Mouse (Mus musculus) frontal cortex, postnatal 10 days (tissue): Measurements from ENCODE around the gene Rgl1.
A peak's percentile ranks its signal among the peaks of the same experiment; 100 is the strongest.

Experiments
- DNase-seq, 2 experiments: peaks; one replicate each; pipeline ENCODE4 v3.0.0; 2022; ENCODE audit warnings: low spot score in 2 of 2, mixed read lengths in 1 of 2

Rgl1 gene

GRCm38 (mm10) chr1:152549061-152549738, 217.0 kb downstream of the Rgl1 start:
- no peak for DNase-seq

DNA sequence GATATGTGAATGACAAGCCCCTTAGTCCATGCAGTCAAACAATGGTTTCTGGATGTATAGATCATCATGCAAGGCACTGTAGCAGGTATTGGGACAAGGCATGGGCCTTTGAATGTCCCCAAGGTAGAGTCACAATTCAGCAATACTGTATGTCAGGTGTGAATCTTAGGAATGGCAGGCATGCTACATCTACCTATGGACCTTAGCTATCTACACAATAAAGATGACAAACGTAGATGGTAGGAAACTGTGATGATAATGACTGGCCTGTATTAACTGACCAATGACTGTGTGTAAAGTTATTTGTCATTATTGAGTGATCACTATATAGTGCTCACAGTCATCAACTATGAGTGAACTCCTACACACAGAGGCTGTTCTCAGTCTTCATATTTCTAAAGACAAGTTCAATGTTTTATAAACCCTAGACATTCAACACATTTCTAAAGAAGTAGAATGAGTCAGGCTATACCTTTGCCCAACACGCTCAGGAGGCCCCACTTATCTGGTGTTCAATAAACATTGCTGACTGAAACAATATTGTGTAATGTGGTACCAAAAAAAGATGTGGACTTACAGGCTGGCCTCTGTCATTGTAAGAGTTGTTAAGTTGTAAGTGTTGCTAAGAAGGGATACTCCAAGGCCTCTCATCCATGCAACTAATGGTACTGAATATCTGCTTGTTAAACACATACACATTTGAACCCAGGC, 222.5 kb downstream of the Rgl1 start:
- no peak for DNase-seq

DNA sequence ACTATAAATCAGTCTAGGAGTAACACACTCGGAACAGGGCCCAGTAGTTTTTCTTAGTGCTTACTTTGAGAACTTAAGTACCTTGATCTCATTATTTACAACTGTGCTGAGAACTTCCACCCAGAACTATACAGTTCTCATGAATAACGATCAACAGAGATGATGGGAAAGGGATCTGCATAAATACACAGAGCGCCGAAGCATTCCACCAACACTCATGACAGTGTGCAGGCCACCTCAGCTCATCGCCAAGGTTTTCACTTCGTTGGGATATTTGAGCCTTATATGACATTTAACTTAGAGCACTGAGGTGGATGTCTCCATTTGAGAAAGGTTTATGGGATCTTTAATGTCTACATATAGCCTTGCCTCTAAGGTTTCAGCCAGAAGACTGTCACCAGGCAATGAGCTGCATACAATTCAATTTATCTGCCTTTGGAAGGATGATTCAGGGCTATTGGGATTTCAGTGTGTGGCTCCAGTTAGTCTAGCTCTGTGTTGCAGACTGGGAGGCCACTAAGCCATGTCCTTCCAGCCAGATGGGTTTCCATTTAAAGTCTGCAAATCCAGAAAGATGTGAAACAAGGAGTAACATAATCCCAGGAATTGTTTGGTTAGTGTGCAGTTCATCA, 223.3 kb downstream of the Rgl1 start:
- no peak for DNase-seq

- no peak for DNase-seq
Measured at GRCm38 (mm10) chr1:152540304-152540887, 225.8 kb downstream of the Rgl1 start.

DNA sequence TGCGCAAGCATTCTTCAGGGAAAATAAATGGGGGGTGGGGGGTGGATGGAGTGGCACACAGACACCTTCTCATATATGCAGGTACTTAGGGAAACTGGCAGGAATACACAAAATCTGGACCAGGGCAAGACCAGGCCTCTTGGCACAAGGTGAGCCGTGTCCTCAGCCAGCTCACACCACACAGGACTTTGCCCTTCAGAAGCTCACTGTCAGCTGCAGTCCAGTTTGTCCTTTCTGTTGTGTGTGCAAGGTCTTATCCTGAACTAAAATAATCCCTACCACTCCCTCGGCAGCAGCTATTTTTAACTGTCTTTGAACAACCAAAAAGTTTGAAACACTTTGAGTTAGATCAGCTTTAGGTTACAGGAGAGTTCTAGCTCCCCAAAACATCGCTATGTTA, 227.3 kb downstream of the Rgl1 start:
- DNase-seq: no peak

DNA sequence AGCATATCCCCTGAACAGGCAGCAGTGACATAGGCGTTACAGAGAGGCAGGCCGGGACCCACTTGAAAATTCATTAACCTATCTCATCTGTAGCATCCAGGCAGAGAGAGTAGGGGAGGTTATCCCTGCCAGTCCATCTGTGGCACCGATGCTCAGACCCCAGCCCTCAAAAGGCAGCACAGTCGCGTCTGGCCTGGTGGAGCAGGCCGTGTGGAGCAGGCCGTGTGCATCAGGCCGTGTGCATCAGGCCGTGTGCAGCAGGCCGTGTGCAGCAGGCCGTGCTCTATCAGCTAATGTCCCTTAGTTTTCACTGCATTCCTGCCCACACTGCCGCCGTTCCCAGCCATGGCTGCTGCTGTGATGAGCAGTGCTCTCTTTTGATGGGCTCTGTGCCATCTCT, 229.0 kb downstream of the Rgl1 start:
- no peak for DNase-seq

GRCm38 (mm10) chr1:152536416-152537018, 229.6 kb downstream of the Rgl1 start:
- no peak for DNase-seq

GRCm38 (mm10) chr1:152534531-152534930, 231.6 kb downstream of the Rgl1 start:
- DNase-seq: no peak

- no peak for DNase-seq
Measured at GRCm38 (mm10) chr1:152531498-152531897, 234.7 kb downstream of the Rgl1 start.

- DNase-seq: no peak
Measured at GRCm38 (mm10) chr1:152528778-152529177, 237.4 kb downstream of the Rgl1 start.

GRCm38 (mm10) chr1:152528214-152528613, 237.9 kb downstream of the Rgl1 start:
- no peak for DNase-seq

DNA sequence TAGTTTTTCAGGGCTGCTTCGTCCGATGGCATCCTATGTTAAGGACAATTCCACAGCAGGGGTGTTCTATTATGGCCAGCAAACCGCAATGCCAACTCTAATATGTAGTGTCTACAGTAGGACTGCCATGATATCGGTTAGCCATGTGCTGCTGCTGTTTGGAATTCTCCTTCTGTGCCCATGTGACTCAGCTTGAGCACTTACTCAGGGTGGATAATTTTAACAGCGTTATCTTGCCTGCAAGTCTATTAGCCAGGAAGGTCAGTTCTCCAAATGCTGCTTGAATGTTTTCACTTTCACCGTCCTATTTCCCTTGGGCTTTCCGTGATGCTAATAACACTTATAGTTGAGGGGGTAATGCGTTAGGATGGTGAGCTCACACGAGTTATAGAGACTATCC, 240.0 kb downstream of the Rgl1 start:
- DNase-seq: no peak

- peak; percentile 52 to 60 for DNase-seq
Measured at GRCm38 (mm10) chr1:152524987-152525648, 241.0 kb downstream of the Rgl1 start.

- no peak for DNase-seq
Measured at GRCm38 (mm10) chr1:152524098-152524892, 241.9 kb downstream of the Rgl1 start.

DNA sequence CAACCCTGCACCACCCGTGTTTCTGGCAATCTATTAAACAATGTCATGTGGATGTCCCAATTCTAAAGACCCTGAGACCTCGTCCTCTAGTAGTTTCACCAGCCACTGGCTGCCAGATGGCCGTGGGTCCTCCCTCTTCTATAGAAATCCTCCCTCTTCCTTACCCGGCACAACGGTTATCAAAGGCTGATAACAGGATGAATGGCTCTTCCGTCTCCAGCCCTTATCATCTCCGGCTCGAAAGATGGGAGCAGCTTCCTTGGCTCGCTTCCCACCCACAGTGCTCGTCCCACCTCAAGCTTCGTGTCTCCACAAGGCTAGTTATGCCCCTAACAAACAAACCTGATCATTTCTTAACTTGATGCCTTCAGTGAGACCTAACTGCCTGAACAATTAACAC, 242.9 kb downstream of the Rgl1 start:
- DNase-seq: no peak

GRCm38 (mm10) chr1:152522226-152522625, 243.9 kb downstream of the Rgl1 start:
- DNase-seq: no peak

- DNase-seq: peak; percentile 39 to 52
Measured at GRCm38 (mm10) chr1:152520798-152521575, 245.2 kb downstream of the Rgl1 start.

- no peak for DNase-seq
Measured at GRCm38 (mm10) chr1:152518971-152519370, 247.2 kb downstream of the Rgl1 start.

- no peak for DNase-seq
Measured at GRCm38 (mm10) chr1:152517057-152517570, 249.0 kb downstream of the Rgl1 start.

GRCm38 (mm10) chr1:152514256-152514655, 251.9 kb downstream of the Rgl1 start:
- DNase-seq: no peak
